Mouse (Mus musculus) bone marrow, adult 2 months (tissue): ENCODE results near the gene Eipr1. TPM values are rescaled to one million over a fixed set of nuclear protein-coding genes. Genes with fewer than 3 reads are reported as not detected.
A peak's percentile ranks its signal among the peaks of the same experiment; 100 is the strongest.

Experiments used
- H3K27ac ChIP-seq: fragments of 200-500 bp; 2 replicates; pipeline ENCODE4 v1.5.1; 2012; ENCODE audit warnings: low read depth, mild to moderate bottlenecking, control low read depth, inconsistent platforms, low read length; ENCODE audit not compliant: control insufficient read depth, poor library complexity, insufficient read depth
- H3K4me1 ChIP-seq: fragments of 200-500 bp; 2 replicates; pipeline ENCODE4 v1.6.1; 2011; ENCODE audit warnings: low read length; ENCODE audit not compliant: control insufficient read depth, insufficient read depth
- H3K4me3 ChIP-seq: fragments of 200-500 bp; replicated peaks from 2 replicates; pipeline ENCODE3; 2011; ENCODE audit warnings: mild to moderate bottlenecking, low read depth, low read length, control low read depth; ENCODE audit not compliant: control insufficient read depth
- CTCF ChIP-seq: fragments of 200-500 bp; IDR thresholded peaks from 2 replicates; pipeline ENCODE4 v1.5.1; 2011; ENCODE audit warnings: low read length, control low read depth; ENCODE audit not compliant: control insufficient read depth, insufficient read depth
- POLR2A ChIP-seq: fragments of 200-500 bp; IDR thresholded peaks from 2 replicates; pipeline ENCODE4 v1.6.1; 2011; ENCODE audit warnings: low read depth, mild to moderate bottlenecking, control low read depth, low read length, borderline replicate concordance; ENCODE audit not compliant: control insufficient read depth
- WGBS: fragments of 180-500 bp; shearing (Covaris S2); methylation state at CpG from one replicate; pipeline ENCODE4 v1.1.7; 2018; 5-methylcytosine and 5-hydroxymethylcytosine counted together
- polyA plus RNA-seq: library from polyadenylated mRNA; stranded (reverse); fragments of >200 nt; gene quantifications from 2 replicates; pipeline ENCODE4 v1.2.4, GENCODE M21; 2011; ENCODE audit warnings: low replicate concordance; ENCODE audit not compliant: missing spikeins, insufficient read depth, insufficient read length

Gene Eipr1
- polyA plus RNA-seq, 1 experiment: 21.0 TPM

DNA sequence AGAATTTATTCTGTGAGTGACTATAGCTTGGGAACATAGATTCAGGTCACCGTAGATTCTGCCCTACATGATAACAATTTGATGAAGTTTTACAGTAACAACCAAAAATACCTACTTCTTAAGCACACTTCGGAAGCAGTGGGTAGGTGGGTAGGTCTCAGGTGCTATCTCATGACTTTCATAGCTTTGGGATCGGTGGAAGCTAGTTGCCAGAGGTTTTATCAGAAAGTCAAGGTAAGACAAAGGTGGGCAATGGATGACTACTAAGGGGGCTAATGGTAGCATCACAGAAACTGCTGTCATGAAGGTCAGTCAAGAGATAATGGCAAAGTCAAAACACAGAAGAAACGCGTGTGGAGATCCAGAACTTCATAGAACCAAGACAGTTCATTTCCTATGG lies 727 bp upstream of the Eipr1 start:
- Histone ChIP-seq H3K4me1 (peaks cover 4% of the 10 kb centered on the region), H3K27ac (no peak overlapping the region), H3K4me3 (no peak overlapping the region)
- 91% methylated on average over 5 of the region's 5 CpGs for WGBS
- no peak for TF ChIP-seq CTCF
- TF ChIP-seq POLR2A: no peak

GRCm38 (mm10) chr12:28756019-28756418 lies 4.4 kb downstream of the Eipr1 start:
- H3K27ac ChIP-seq: no peak overlapping the region
- no peak overlapping the region for H3K4me3 ChIP-seq
- peaks cover 3% of the 10 kb centered on the region; the same call in 1 of the 2 replicates for H3K4me1 ChIP-seq
- 92% methylated on average over 4 of the region's 4 CpGs for WGBS
- TF ChIP-seq CTCF: no peak
- no peak for TF ChIP-seq POLR2A

DNA sequence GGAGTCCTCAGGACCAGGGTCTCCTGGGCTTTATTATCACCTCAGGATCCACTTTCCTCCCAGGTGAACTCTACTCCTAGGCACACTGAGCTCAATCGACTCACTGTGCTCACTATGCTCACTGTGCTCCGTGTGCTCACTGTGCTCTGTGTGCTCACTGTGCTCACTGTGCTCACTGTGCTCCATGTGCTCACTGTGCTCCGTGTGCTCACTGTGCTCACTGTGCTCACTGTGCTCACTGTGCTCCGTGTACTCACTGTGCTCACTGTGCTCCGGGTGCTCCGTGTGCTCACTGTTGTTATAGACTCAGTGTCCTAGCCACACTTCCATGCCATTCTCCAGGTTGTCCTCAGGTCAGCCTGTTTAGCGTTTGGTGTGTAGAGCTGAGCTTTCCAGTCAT lies 18.4 kb downstream of the Eipr1 start:
- Histone ChIP-seq H3K4me1 (no peaks in the 10 kb centered on the region), H3K27ac (no peak overlapping the region), H3K4me3 (no peak overlapping the region)
- WGBS: 89% methylated on average over 7 of the region's 7 CpGs
- TF ChIP-seq CTCF (no peak), POLR2A (no peak)

- no peak overlapping the region for H3K4me3 ChIP-seq
- WGBS: 86% methylated on average over 3 of the region's 3 CpGs
- TF ChIP-seq CTCF: peak; percentile 19; the same call in 1 of the 2 replicates
- no peak for TF ChIP-seq POLR2A
- H3K27ac ChIP-seq: no peak overlapping the region
- H3K4me1 ChIP-seq: no peaks in the 10 kb centered on the region
Observed at GRCm38 (mm10) chr12:28773815-28774214, 22.2 kb downstream of the Eipr1 start.

DNA sequence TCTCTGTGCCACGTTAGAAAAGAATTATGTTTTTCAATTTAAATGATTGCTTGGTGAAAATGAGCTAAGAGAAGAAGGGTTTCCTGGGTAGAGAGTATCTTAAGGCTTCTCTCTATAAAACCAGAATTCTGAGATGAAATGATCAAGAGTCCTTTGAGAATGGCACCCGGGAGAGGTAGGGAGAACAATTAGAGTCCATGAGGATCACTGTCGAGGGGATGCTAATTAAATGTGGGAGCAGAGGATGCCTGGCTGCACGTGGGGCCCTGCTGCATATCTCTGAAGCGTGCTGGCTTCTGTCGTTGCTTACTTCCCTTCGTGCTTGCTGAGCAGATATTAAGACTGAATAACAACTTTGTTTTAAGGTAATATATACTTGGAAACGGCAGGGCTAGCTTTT lies 23.5 kb downstream of the Eipr1 start:
- 71% methylated on average over 8 of the region's 8 CpGs for WGBS
- no peak overlapping the region for H3K27ac ChIP-seq
- no peak overlapping the region for H3K4me3 ChIP-seq
- no peak for TF ChIP-seq POLR2A
- no peak for TF ChIP-seq CTCF
- H3K4me1 ChIP-seq: no peaks in the 10 kb centered on the region

- 88% methylated on average over 6 of the region's 6 CpGs for WGBS
- Histone ChIP-seq H3K4me1 (no peaks in the 10 kb centered on the region), H3K4me3 (no peak overlapping the region), H3K27ac (no peak overlapping the region)
- TF ChIP-seq POLR2A (no peak), CTCF (no peak)
Observed at GRCm38 (mm10) chr12:28775627-28776026, 24.0 kb downstream of the Eipr1 start.

- TF ChIP-seq CTCF: no peak
- TF ChIP-seq POLR2A: no peak
- no peak overlapping the region for H3K27ac ChIP-seq
- 87% methylated on average over 7 of the region's 7 CpGs for WGBS
- H3K4me1 ChIP-seq: no peaks in the 10 kb centered on the region
- H3K4me3 ChIP-seq: no peak overlapping the region
Observed at GRCm38 (mm10) chr12:28780180-28780579, 28.6 kb downstream of the Eipr1 start.

GRCm38 (mm10) chr12:28782637-28783036 lies 31.0 kb downstream of the Eipr1 start:
- TF ChIP-seq CTCF (no peak), POLR2A (no peak)
- Histone ChIP-seq H3K4me1 (no peaks in the 10 kb centered on the region), H3K27ac (no peak overlapping the region), H3K4me3 (no peak overlapping the region)
- 84% methylated on average over 3 of the region's 3 CpGs for WGBS

DNA sequence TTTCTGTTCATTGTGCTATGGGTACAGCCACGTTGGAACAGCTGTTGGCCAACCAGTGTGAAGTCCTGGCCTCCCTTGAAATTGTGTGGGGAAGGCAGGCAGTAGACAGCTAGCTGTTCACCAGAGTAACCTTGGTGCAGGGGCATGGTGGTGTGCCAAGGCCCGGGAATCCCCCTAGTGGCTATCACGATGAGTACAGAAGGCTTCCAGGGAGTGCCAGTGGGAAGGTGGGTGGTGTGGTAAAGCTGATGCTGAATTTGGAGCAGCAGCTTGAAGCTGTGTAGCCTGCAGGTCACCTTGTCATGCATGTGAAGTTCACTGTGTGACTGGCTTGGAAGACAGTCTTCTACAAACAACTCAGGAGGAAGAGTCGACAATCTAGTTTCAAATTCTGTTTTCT lies 32.8 kb downstream of the Eipr1 start:
- Histone ChIP-seq H3K27ac (no peak overlapping the region), H3K4me3 (no peak overlapping the region), H3K4me1 (no peaks in the 10 kb centered on the region)
- TF ChIP-seq POLR2A (no peak), CTCF (no peak)
- whole genome bisulfite sequencing: 42% methylated on average over 4 of the region's 4 CpGs

- Histone ChIP-seq H3K4me1 (no peaks in the 10 kb centered on the region), H3K4me3 (no peak overlapping the region), H3K27ac (no peak overlapping the region)
- no peak for TF ChIP-seq POLR2A
- TF ChIP-seq CTCF: no peak
- 88% methylated on average over 8 of the region's 8 CpGs for WGBS
Observed at GRCm38 (mm10) chr12:28784864-28785263, 33.3 kb downstream of the Eipr1 start.
